Mouse (Mus musculus) midbrain, embryonic 11.5 days (tissue): Measurements from ENCODE around the gene Emc8. TPM values are rescaled to one million over a fixed set of nuclear protein-coding genes. Genes with fewer than 3 reads are reported as not detected.
"Not testable (repeated sequence)": the region's sequence is repeated elsewhere in the genome, so short reads cannot be mapped to it uniquely, and the experiment has no call there.

Experiments used
- ATAC-seq: fragments of 200-750 bp; cut with Nextera tagmentation; 2 replicates; pipeline ENCODE4 v1.8.0; 2017; ENCODE audit warnings: moderate TSS enrichment, moderate library complexity; ENCODE audit not compliant: low FRiP score
- DNase-seq: peaks from one replicate; pipeline ENCODE4 v3.0.0; 2015; ENCODE audit warnings: low spot score; ENCODE audit errors: missing footprints
- H3K27ac ChIP-seq: fragments of 300-500 bp; sonication (generic); 2 replicates; pipeline ENCODE4 v1.5.1; 2014; ENCODE audit warnings: low read depth, low read length
- H3K27me3 ChIP-seq: fragments of 300-500 bp; sonication (generic); 2 replicates; pipeline ENCODE4 v1.6.1; 2014; ENCODE audit warnings: mild to moderate bottlenecking, low read length, moderate library complexity, mixed read lengths; ENCODE audit not compliant: control insufficient read depth, insufficient read depth
- H3K36me3 ChIP-seq: fragments of 300-500 bp; sonication (generic); 2 replicates; pipeline ENCODE4 v1.6.1; 2014; ENCODE audit warnings: mild to moderate bottlenecking, low read length, moderate library complexity, mixed read lengths; ENCODE audit not compliant: control insufficient read depth, insufficient read depth
- H3K4me1 ChIP-seq: fragments of 300-500 bp; sonication (generic); 2 replicates; pipeline ENCODE4 v1.6.1; 2014; ENCODE audit warnings: low read length; ENCODE audit not compliant: control insufficient read depth, insufficient read depth
- H3K4me2 ChIP-seq: fragments of 300-500 bp; sonication (generic); 2 replicates; pipeline ENCODE4 v1.6.1; 2014; ENCODE audit warnings: mild to moderate bottlenecking, moderate library complexity
- H3K4me3 ChIP-seq: fragments of 300-500 bp; sonication (generic); 2 replicates; pipeline ENCODE4 v1.5.1; 2014; ENCODE audit warnings: low read depth, low read length
- H3K9ac ChIP-seq: fragments of 300-500 bp; sonication (generic); 2 replicates; pipeline ENCODE4 v1.6.1; 2014; ENCODE audit warnings: low read length
- H3K9me3 ChIP-seq: fragments of 300-500 bp; sonication (generic); 2 replicates; pipeline ENCODE4 v1.6.1; 2016; ENCODE audit warnings: low read length; ENCODE audit not compliant: control insufficient read depth
- WGBS: fragments of 180-500 bp; shearing (Covaris S2); extraction: QIAGEN DNeasy Blood & Tissue Kit; methylation state at CpG from one replicate; pipeline ENCODE4 v1.1.7; 2014; 5-methylcytosine and 5-hydroxymethylcytosine counted together
- polyA plus RNA-seq: library from polyadenylated mRNA; unstranded; fragments of >200 nt; fragmentation: Nextera tagmentation; extraction: Ambion mirVana; gene quantifications from 2 replicates; pipeline ENCODE4 v1.2.1, GENCODE M21; 2014

The Emc8 gene
- polyA plus RNA-seq, 1 experiment from 2014 or later: 292 TPM

DNA sequence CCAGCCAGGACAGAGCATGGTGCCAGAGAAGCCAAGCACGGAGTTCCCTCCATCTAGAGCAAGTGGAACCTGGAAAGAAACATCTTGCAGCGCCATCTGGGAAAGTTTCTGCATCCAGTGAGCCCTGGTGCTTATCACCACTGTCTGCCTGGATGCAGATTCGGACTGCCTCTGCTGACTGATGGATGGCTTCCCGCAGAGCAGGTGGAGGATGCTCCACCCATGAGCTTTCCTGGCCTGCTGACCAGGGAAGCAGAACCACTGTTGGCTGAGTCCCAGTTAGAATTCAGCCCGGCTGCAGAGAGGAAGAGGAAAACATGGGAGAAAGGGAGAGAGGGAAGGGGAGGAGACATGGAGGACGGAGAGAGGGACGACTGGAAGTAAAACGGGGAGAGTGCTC lies 19.4 kb upstream of the Emc8 start:
- H3K9ac ChIP-seq: no peak overlapping the region
- no peaks in the 10 kb centered on the region for H3K4me1 ChIP-seq
- H3K4me3 ChIP-seq: no peak overlapping the region
- no peaks in the 10 kb centered on the region for H3K9me3 ChIP-seq
- H3K27ac ChIP-seq: no peak overlapping the region
- no peaks in the 10 kb centered on the region for H3K36me3 ChIP-seq
- no peaks in the 10 kb centered on the region for H3K27me3 ChIP-seq
- DNase-seq (no peak), ATAC-seq (no peak)
- H3K4me2 ChIP-seq: no peak overlapping the region
- WGBS: 78% methylated on average over 8 of the region's 8 CpGs

DNA sequence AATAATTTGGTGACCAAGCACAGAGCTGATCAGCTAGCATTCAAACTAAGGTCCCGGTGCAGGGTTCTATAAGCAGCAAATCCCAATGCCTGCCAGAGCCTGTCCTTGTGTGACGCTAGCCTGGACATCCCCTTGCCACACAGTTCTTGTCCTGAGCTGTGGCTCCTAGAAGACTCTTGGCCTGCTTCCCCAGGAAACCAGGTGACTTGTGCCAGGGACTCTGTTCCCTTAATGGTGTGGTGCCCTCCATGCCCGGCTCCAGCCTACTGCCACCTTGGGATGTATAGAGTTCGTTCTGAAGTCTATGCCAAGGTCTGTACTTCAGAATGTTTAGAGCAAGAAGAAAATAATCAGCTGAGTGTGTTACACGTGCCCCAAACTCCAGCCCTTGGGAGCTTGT lies 18.2 kb upstream of the Emc8 start:
- DNase-seq: no peak
- Histone ChIP-seq H3K4me2 (no peak overlapping the region), H3K9me3 (no peaks in the 10 kb centered on the region), H3K4me1 (no peaks in the 10 kb centered on the region), H3K4me3 (no peak overlapping the region), H3K27ac (no peak overlapping the region), H3K9ac (no peak overlapping the region), H3K36me3 (no peaks in the 10 kb centered on the region), H3K27me3 (no peaks in the 10 kb centered on the region)
- no peak for ATAC-seq
- 86% methylated on average over 5 of the region's 5 CpGs for WGBS

DNA sequence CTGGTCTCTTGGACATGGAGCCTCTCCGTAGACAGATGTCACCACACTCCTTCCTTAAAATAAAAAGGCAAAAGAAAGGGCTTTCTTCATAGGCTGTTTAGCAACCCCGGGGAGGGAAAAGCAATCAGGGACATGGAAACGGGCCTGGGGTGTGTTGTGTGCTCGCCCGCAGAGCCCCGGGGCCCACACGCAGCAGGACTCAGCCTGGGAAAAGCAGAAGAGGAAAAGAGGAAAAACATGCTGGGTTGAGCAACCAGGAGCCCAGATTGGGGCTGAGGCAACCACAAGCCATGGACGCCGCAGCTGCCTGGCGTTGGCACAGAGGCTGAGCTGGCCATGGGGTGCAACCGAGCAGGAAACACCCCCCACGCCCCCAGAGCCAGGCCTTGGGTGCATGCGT lies 17.7 kb upstream of the Emc8 start:
- WGBS: 86% methylated on average over 13 of the region's 13 CpGs

DNA sequence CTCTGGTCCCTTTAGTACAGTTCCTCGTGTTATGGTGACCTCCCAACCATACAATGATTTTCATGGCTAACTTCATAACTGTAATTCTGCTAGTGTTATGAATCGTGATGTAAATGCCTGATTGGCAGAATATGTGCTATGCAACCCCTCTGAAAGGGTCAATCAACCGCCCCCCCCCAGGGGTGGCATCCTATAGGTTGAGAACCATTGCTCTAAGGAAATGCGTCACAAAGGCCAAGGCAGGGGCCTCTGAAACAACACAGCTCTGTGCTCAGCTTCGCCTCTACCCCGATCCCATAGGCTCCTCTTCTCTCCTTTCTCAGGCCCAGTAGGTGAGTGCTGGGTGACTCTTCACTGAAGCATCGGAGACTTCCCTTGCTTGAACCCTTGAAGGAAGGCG lies 17.2 kb upstream of the Emc8 start:
- H3K27me3 ChIP-seq: no peaks in the 10 kb centered on the region
- H3K9me3 ChIP-seq: no peaks in the 10 kb centered on the region
- H3K27ac ChIP-seq: no peak overlapping the region
- H3K4me1 ChIP-seq: no peaks in the 10 kb centered on the region
- no peak for ATAC-seq
- no peak for DNase-seq
- H3K36me3 ChIP-seq: no peaks in the 10 kb centered on the region
- H3K9ac ChIP-seq: no peak overlapping the region
- H3K4me2 ChIP-seq: no peak overlapping the region
- H3K4me3 ChIP-seq: no peak overlapping the region
- 77% methylated on average over 8 of the region's 8 CpGs for WGBS

More for the DNA sequence above, 17.7 kb upstream of the Emc8 start:
- Histone ChIP-seq H3K9me3 (no peaks in the 10 kb centered on the region), H3K4me1 (no peaks in the 10 kb centered on the region), H3K27me3 (no peaks in the 10 kb centered on the region), H3K4me2 (no peak overlapping the region), H3K9ac (no peak overlapping the region), H3K27ac (no peak overlapping the region), H3K36me3 (no peaks in the 10 kb centered on the region), H3K4me3 (no peak overlapping the region)
- no peak for ATAC-seq
- no peak for DNase-seq

DNA sequence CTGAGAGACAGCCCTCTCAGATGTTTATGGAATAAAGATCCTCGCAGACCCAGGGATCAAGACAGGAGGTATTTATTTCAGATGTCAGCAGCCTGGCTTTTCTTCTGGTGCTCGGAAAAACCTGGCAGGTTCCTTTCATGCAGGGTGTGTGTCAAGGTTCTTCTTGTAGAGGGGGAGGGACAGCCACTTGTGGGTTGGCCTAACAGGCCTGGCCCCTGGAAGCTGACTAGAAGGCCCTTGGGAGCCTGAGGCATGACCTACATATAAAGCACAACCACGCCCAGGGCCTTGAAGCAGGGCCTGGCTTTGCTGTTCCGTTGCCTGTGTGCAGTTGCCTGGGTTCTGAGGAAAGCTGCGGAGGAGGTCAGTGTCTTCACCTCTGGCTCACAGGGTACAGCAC lies 16.7 kb upstream of the Emc8 start:
- no peak overlapping the region for H3K4me2 ChIP-seq
- no peak overlapping the region for H3K27ac ChIP-seq
- ATAC-seq: no peak
- no peaks in the 10 kb centered on the region for H3K4me1 ChIP-seq
- no peak overlapping the region for H3K9ac ChIP-seq
- H3K27me3 ChIP-seq: no peaks in the 10 kb centered on the region
- no peaks in the 10 kb centered on the region for H3K9me3 ChIP-seq
- no peaks in the 10 kb centered on the region for H3K36me3 ChIP-seq
- WGBS: 73% methylated on average over 5 of the region's 5 CpGs
- H3K4me3 ChIP-seq: no peak overlapping the region
- no peak for DNase-seq

DNA sequence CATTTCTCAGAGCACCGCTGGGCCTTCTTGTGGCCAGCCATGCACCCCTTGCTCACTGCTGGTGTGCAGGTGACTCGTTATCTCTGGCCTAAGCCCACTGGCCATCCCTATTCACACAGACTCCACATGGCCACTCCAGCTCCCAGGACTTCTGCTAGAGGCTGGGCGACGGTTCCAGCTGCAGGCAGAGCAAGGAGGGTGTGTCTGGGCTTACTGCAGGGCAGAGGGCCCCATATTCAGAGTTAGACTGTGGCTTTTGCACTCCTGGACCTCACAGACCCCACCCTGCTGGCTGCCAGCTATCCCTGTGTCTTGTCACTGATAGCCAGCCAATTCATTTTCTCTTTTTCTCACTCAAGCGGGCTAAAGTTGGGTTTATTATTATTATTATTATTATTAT lies 15.7 kb upstream of the Emc8 start:
- no peak overlapping the region for H3K4me3 ChIP-seq
- 55% methylated on average over 5 of the region's 5 CpGs for WGBS
- H3K36me3 ChIP-seq: no peaks in the 10 kb centered on the region
- DNase-seq (no peak), ATAC-seq (no peak)
- H3K9ac ChIP-seq: 0 out of 2 replicates have a peak overlapping the region, but pooled peaks have one; percentile 16
- H3K4me2 ChIP-seq: no peak overlapping the region
- H3K4me1 ChIP-seq: no peaks in the 10 kb centered on the region
- H3K27ac ChIP-seq: no peak overlapping the region
- no peaks in the 10 kb centered on the region for H3K9me3 ChIP-seq
- no peaks in the 10 kb centered on the region for H3K27me3 ChIP-seq

DNA sequence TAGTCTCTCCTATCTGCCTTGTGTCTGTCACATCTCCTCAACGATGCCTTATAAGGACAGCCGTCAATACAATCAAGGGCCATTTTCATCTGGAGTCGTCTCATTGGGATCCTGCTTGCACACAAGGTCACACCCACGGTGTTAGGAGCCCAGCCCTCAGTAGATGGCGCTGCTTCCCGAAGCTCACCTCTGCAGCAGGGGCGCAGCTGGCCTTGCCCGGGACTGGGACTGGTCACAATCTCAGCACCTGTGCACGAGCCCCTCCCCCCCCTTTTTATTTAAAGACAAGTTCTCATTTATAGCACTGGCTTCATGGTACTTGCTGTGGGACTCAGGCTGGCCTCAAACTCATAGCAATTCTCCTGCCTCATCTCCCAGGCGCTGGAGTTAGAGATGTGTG lies 15.2 kb upstream of the Emc8 start:
- Histone ChIP-seq H3K27me3 (no peaks in the 10 kb centered on the region), H3K36me3 (no peaks in the 10 kb centered on the region), H3K9ac (no peak overlapping the region), H3K4me1 (no peaks in the 10 kb centered on the region), H3K9me3 (no peaks in the 10 kb centered on the region), H3K27ac (no peak overlapping the region), H3K4me3 (no peak overlapping the region), H3K4me2 (no peak overlapping the region)
- ATAC-seq (peak; percentile 62; the same call in 1 of the 2 replicates), DNase-seq (peak; percentile 93)
- WGBS: 14% methylated on average over 10 of the region's 10 CpGs

DNA sequence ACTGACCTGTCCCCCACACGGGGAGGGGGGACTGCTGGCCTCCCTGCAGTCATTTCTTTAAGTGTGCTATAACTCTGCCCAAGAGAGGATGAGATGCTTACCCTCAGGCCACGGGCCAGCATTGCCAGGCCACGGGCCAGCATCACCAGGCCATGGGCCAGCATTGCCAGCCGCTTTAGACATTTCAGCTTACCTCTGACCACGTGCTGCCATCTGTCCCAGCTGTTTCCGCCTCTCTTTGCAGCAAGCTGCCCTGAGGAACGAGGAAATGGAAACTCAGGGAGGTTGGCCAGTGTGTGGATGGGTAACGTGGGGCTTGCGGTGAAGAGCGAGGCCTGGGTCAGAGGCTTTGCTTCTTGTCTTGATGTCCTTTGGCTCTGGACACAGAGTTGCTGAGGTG lies 12.7 kb upstream of the Emc8 start:
- H3K36me3 ChIP-seq: no peaks in the 10 kb centered on the region
- H3K27ac ChIP-seq: no peak overlapping the region
- no peaks in the 10 kb centered on the region for H3K27me3 ChIP-seq
- H3K9me3 ChIP-seq: no peaks in the 10 kb centered on the region
- H3K4me2 ChIP-seq: no peak overlapping the region
- H3K4me3 ChIP-seq: no peak overlapping the region
- 79% methylated on average over 10 of the region's 10 CpGs for WGBS
- H3K9ac ChIP-seq: no peak overlapping the region
- DNase-seq (no peak), ATAC-seq (no peak)
- H3K4me1 ChIP-seq: no peaks in the 10 kb centered on the region

DNA sequence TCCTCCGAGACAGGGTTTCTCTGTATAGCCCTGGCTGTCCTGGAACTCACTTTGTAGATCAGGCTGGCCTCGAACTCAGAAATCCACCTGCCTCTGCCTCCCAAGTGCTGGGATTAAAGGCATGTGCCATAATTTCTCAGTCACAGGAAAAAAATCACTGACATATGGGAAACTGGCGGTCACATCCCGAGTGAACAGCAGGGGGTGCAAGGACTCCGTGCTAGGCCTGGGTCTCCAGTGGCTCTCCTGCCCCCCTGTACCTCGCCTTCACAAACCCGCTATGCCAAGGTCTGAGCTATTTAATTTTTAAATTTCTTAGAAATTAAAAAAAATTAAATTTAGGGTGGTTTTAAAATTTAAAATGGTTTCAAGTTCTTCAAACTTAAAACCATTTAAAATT lies 12.0 kb upstream of the Emc8 start:
- H3K4me3 ChIP-seq, ATAC-seq, H3K27ac ChIP-seq, H3K27me3 ChIP-seq, H3K9me3 ChIP-seq, H3K4me1 ChIP-seq, H3K9ac ChIP-seq, H3K36me3 ChIP-seq, H3K4me2 ChIP-seq: not testable (repeated sequence)
- DNase-seq: peak; percentile 88
- WGBS: 68% methylated on average over 7 of the region's 7 CpGs
